Mouse (Mus musculus): ENCODE data around the gene Taf15.
"Not testable (repeated sequence)": the region's sequence is repeated elsewhere in the genome, so short reads cannot be mapped to it uniquely, and the experiment has no call there.

Gene Taf15

DNA sequence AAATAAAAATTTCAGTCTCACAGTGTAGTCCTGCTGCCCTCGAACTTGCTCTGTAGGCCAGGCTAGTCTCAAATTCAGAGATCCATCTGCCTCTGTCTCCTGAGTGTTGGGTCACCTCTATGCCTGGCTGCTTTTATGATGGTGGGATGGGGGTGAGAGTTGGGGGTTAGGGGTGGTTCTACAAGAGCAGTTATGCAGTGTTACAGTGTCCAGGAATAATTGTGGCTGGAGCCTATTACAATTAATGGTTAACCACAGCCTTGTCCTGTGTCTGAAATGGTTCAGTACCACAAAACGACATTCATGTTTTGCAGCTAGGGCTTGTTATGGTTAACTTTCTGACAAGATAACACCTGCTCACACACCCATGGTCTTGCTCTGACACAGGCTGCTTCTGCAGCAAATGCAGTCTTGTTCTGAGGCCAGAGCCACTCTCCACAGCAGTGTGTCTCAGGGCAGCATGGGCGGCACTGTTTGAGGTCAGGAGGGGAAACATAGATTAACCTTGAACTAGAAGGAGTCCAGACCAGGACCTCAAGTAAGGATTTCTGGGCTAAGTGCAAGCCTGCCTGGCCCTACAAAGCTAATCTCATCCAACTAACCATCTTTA, 65.9 kb downstream of the Taf15 start:
- DNase-seq (ENCODE audit: low spot score): no peak

DNA sequence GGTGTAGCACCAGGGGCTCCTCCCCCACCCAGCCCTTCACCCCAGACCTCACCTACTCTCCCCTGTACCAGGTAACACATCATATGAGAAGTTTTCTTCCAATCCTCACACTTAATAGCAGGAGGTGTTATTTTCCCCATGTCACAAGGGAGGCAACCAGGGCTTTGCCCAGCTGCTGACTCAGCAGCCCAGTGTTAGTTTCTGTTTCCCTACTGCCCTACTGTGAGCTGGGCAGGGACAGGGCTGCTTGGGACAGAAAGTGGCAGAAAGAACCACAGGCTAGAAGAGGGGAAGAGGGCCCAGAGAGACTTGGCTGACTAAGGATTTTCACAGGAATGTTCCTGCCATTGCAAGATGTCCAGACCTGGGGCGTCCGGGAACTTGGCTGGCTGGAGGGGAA, 68.0 kb downstream of the Taf15 start:
- DNase-seq (ENCODE audit: low spot score): no peak

DNA sequence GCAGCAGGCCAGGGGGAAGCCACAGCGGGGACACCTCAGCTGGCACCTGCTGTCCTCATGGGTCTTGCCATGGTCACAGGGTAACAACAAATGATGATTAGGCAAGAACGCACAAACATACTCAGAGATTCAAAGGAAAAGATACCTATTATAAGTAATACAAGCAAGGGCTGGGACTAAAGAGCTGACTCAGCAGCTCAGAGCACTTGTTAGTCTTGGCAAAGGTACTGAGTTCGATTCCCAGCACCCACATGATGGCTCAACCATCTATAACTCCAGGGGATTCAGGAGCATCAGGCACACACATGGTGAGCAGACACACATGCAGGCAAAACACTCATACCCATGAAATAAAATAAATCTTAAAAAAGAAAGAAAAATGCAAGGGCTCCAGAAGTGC, 68.5 kb downstream of the Taf15 start:
- no peak for DNase-seq (ENCODE audit: low spot score)

DNA sequence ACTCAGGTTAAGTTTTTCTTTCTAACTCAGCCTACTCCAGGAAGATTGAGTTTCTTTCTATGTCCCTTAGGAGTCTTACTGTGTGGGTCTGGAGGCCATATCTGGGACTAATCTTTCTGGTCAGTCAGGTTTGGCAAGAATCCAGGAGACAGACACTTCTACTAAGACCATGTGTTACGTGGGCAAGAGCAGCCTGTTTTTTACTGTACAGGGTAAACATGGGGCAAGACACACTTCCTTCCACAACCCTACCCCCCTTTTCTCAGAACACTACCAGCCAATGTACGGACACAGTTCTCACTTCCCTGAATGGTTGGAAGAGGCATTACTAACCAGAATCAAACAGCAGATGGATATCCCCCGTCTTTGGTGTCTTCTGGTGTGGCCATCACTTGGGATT, 71.3 kb downstream of the Taf15 start:
- DNase-seq (ENCODE audit: low spot score): no peak

DNA sequence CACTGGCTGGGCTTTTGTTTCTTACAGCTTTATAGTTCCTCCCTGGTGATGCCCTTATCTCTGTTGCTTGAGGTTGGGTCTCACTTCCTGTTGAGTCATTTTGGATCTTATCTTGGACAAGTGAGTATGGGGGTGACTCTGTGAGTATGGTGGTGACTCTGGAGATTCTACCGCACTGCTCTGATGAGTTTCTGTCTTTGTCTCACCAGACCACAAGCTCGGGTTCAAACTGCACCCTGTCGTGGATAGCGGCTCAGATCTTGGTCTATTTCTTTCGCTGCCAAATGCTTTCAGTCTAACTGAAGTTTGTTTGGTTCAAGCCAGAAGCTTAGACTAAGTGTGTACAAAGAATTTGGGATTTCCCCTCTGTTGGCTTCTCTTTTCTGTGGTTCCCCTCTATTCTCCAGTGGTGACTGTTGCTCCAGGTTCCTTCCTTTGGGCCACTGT, 77.3 kb downstream of the Taf15 start:
- DNase-seq (ENCODE audit: low spot score): no peak

DNA sequence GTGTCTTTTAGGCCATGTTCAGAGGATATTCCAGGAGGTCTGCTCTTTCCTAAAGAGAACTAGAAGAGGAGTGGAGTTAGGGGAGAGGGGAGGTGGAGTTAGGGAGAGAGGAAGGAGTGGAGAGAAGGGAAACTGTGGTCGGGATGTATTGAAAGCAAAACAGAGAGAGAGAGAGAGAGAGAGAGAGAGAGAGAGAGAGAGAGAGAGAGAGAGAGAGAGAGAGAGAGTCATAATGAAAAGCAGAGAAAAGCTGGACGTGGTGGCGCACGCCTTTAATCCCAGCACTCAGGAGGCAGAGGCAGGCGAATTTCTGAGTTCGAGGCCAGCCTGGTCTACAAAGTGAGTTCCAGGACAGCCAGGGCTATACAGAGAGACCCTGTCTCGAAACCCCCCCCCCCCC, 78.2 kb downstream of the Taf15 start:
- not testable (repeated sequence) for DNase-seq (ENCODE audit: low spot score)

DNA sequence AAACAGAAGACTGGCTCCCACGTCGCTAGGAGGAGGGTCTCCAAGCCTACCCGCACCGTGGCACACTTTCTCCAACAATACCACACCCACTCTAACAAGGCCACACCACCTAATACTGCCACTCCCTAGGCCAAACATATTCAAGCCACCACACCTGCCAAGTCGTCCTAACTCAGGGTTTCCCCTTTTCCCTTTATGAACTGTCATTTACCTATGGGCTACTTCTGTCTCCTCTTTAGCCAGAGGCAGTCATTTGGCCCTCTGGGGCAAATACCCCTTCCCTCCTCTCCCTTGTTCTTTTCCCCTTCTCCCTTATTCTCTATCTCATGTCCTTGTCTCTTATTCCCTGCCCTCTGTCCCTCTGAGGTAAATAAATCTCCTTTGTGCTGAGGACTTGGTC, 78.8 kb downstream of the Taf15 start:
- DNase-seq (ENCODE audit: low spot score): no peak

All from layer of hippocampus, adult 11-12 months (tissue).